Mouse (Mus musculus) neural tube, embryonic 11.5 days (tissue): ENCODE measurements around the gene Psip1. TPM values are rescaled to one million over a fixed set of nuclear protein-coding genes. Genes with fewer than 3 reads are reported as not detected.

Source experiments
- ATAC-seq: fragments of 200-750 bp; cut with Nextera tagmentation; 2 replicates; pipeline ENCODE4 v1.8.0; 2017; ENCODE audit warnings: moderate number of reproducible peaks, mild to moderate bottlenecking, moderate TSS enrichment, moderate library complexity; ENCODE audit not compliant: insufficient read depth, low FRiP score, low TSS enrichment
- DNase-seq: peaks from one replicate; pipeline ENCODE4 v3.0.0-alpha.2; 2015; ENCODE audit warnings: low spot score
- H3K27ac ChIP-seq: fragments of 300-500 bp; sonication (generic); 2 replicates; pipeline ENCODE4 v1.5.1; 2014; ENCODE audit warnings: low read depth, mild to moderate bottlenecking, low read length
- H3K27me3 ChIP-seq: fragments of 300-500 bp; sonication (generic); 2 replicates; pipeline ENCODE4 v1.6.1; 2014; ENCODE audit warnings: mild to moderate bottlenecking, low read length, mixed read lengths; ENCODE audit not compliant: control insufficient read depth, insufficient read depth
- H3K36me3 ChIP-seq: fragments of 300-500 bp; sonication (generic); 2 replicates; pipeline ENCODE4 v1.6.1; 2014; ENCODE audit warnings: mild to moderate bottlenecking, low read length, moderate library complexity, mixed read lengths; ENCODE audit not compliant: control insufficient read depth, insufficient read depth
- H3K4me1 ChIP-seq: fragments of 300-500 bp; sonication (generic); 2 replicates; pipeline ENCODE4 v1.6.1; 2014; ENCODE audit warnings: low read length, mixed read lengths; ENCODE audit not compliant: control insufficient read depth, insufficient read depth
- H3K4me2 ChIP-seq: fragments of 300-500 bp; sonication (generic); 2 replicates; pipeline ENCODE4 v1.6.1; 2014; ENCODE audit warnings: low read depth, mild to moderate bottlenecking, moderate library complexity
- H3K4me3 ChIP-seq: fragments of 300-500 bp; sonication (generic); 2 replicates; pipeline ENCODE4 v1.5.1; 2014; ENCODE audit warnings: low read depth, low read length
- H3K9ac ChIP-seq: fragments of 300-500 bp; sonication (generic); 2 replicates; pipeline ENCODE4 v1.6.1; 2014; ENCODE audit warnings: mild to moderate bottlenecking, low read length
- H3K9me3 ChIP-seq: fragments of 300-500 bp; sonication (generic); 2 replicates; pipeline ENCODE4 v1.6.1; 2016; ENCODE audit warnings: low read length; ENCODE audit not compliant: control insufficient read depth
- WGBS: fragments of 180-500 bp; shearing (Covaris S2); extraction: QIAGEN DNeasy Blood & Tissue Kit; methylation state at CpG from one replicate; pipeline ENCODE4 v1.1.7; 2014; 5-methylcytosine and 5-hydroxymethylcytosine counted together
- polyA plus RNA-seq: library from polyadenylated mRNA; unstranded; fragments of >200 nt; fragmentation: Nextera tagmentation; extraction: Ambion mirVana; gene quantifications from 2 replicates; pipeline ENCODE4 v1.2.1, GENCODE M21; 2014

Gene Psip1
- polyA plus RNA-seq, 1 experiment from 2014 or later, result 360 TPM

DNA sequence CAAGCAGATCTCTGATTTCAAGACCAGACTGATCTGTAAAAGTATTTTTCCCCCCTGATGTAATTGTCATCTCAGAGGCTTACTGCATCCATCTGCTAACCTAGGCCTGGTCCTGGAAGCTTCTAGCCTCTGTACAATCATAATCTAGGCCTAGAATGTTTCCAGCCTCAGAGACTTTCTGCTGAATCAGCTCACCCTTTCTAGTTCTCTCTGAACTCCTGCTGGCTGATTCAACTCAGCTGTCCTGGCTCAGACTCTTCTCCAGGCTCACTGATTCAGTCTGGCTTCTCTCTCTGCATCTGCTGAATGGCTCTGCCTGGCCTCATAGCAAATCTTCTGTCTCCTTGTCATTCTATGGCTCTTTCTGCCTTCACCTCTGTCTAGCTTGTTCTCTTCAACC lies 48.1 kb downstream of the Psip1 start:
- Histone ChIP-seq H3K27me3 (no peaks in the 10 kb centered on the region), H3K27ac (no peak overlapping the region), H3K36me3 (peaks cover 19% of the 10 kb centered on the region), H3K4me3 (no peak overlapping the region), H3K9me3 (no peaks in the 10 kb centered on the region), H3K4me2 (no peak overlapping the region), H3K4me1 (no peaks in the 10 kb centered on the region), H3K9ac (no peak overlapping the region)
- no peak for DNase-seq
- no peak for ATAC-seq

DNA sequence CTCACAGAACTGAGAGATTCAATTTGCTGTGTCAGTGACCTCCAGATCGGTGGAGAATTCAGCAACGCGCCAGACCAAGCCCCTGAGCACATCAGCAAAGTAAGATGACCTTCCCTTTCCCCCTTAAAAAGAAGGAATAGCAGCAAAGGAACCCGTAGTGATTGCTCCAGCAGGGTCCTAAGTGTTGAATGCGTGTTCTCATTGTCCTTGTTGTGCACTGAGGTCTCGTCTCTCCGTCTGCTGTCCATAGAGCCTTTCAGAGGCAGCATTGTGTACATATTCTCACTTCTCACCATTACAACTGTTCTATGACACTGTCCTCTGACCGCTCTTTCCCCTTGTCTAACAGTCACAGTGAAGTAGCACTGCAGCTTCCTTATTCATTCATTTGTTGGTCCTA lies 49.9 kb downstream of the Psip1 start:
- H3K4me1 ChIP-seq, result no peaks in the 10 kb centered on the region
- H3K4me2 ChIP-seq, result no peak overlapping the region
- 96% methylated on average over 8 of the region's 8 CpGs for WGBS
- ATAC-seq, result no peak
- no peak overlapping the region for H3K4me3 ChIP-seq
- no peaks in the 10 kb centered on the region for H3K27me3 ChIP-seq
- H3K36me3 ChIP-seq, result peaks cover 16% of the 10 kb centered on the region
- no peak for DNase-seq
- H3K9me3 ChIP-seq, result no peaks in the 10 kb centered on the region
- H3K9ac ChIP-seq, result no peak overlapping the region
- H3K27ac ChIP-seq, result no peak overlapping the region

DNA sequence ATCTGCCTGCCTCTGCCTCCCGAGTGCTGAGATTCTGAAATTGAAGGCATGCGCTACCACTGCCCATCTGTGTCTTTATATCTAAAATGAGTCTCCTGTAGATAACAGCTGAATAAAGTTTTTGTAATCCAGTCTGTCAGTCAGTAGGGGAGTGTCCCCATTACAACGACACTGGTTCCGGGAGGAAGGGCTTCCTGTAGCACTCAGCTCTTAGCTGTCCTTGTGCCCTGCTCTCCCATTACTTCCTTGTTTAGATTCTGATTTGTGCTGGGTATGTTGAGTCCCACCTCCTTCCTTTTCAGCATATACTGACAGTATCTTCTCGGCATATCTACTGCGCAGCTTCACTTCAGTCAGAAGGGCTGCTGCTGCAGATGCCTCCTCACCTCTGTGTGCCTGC lies 53.4 kb downstream of the Psip1 start:
- Histone ChIP-seq H3K36me3 (peaks cover 19% of the 10 kb centered on the region), H3K9ac (no peak overlapping the region), H3K4me2 (no peak overlapping the region), H3K4me3 (no peak overlapping the region), H3K9me3 (no peaks in the 10 kb centered on the region), H3K4me1 (no peaks in the 10 kb centered on the region), H3K27ac (no peak overlapping the region), H3K27me3 (no peaks in the 10 kb centered on the region)
- DNase-seq (no peak), ATAC-seq (no peak)
- WGBS, result 97% methylated on average over 6 of the region's 6 CpGs

DNA sequence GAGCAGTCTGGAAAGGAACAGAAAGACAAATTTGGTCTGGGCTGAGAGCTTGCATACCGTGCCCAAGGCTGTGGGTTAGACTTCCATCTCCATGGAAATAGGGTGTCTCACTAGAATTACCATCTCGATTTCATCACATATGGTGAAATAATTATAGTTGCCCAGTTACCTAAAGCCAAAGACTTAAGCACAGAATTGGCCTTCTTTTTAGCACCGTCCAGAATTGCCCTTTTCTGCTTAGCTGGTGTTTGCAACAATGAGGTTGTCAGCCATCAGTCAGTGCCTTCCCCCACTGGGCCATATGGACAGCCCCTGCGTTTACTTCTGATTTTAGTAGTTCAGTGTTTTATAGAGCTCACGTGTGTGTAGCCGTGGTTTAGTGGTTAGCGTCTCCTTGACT lies 54.3 kb downstream of the Psip1 start:
- Histone ChIP-seq H3K4me2 (no peak overlapping the region), H3K9me3 (no peaks in the 10 kb centered on the region), H3K4me1 (no peaks in the 10 kb centered on the region), H3K9ac (no peak overlapping the region), H3K27ac (no peak overlapping the region), H3K36me3 (peaks cover 17% of the 10 kb centered on the region), H3K4me3 (no peak overlapping the region), H3K27me3 (no peaks in the 10 kb centered on the region)
- DNase-seq (no peak), ATAC-seq (no peak)
- 82% methylated on average over 7 of the region's 7 CpGs for WGBS

DNA sequence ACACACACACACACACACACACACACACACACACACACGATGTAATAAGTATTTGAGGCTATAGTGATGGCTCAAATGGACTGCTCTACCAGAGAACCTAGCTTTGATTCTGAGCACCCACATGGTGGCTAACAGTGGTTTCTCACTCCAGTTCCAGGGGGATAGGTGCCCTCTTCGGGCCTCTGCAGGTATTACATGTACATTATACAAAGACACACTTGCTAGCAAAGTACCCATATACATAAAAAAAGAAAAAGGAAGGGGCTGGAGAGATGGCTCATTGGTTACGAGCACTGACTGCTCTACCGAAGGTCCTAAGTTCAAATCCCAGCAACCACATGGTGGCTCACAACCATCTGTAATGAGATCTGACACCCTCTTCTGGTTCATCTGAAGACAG lies 57.4 kb downstream of the Psip1 start:
- DNase-seq (no peak), ATAC-seq (no peak)
- H3K4me3 ChIP-seq, result no peak overlapping the region
- H3K36me3 ChIP-seq, result peaks cover 12% of the 10 kb centered on the region
- 87% methylated on average over 4 of the region's 4 CpGs for WGBS
- no peaks in the 10 kb centered on the region for H3K9me3 ChIP-seq
- H3K27me3 ChIP-seq, result no peaks in the 10 kb centered on the region
- no peak overlapping the region for H3K9ac ChIP-seq
- no peak overlapping the region for H3K4me2 ChIP-seq
- H3K27ac ChIP-seq, result no peak overlapping the region
- no peaks in the 10 kb centered on the region for H3K4me1 ChIP-seq

DNA sequence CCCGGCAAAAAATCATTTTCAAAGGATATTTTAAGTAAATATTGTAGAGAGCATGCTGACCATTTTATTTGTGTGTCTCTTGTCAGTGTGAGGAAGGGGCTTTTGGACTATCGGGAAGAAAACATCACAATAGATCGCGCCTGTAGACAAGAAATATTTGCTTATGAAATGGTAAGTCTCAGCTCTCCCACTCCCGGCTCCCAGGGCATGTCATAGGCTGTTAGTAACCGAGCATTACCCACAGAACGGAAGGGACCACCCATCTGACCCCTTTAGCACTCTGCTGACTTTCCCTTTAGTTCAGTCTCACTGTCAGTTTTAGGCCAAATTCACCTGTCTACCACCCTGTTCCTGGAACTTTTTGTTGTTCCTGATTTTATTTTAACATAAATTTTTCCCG lies 58.6 kb downstream of the Psip1 start:
- Histone ChIP-seq H3K27ac (no peak overlapping the region), H3K9ac (no peak overlapping the region), H3K4me1 (no peaks in the 10 kb centered on the region), H3K27me3 (no peaks in the 10 kb centered on the region), H3K9me3 (no peaks in the 10 kb centered on the region), H3K36me3 (peaks cover 12% of the 10 kb centered on the region), H3K4me3 (no peak overlapping the region), H3K4me2 (no peak overlapping the region)
- WGBS, result 97% methylated on average over 8 of the region's 8 CpGs
- ATAC-seq, result no peak
- no peak for DNase-seq

DNA sequence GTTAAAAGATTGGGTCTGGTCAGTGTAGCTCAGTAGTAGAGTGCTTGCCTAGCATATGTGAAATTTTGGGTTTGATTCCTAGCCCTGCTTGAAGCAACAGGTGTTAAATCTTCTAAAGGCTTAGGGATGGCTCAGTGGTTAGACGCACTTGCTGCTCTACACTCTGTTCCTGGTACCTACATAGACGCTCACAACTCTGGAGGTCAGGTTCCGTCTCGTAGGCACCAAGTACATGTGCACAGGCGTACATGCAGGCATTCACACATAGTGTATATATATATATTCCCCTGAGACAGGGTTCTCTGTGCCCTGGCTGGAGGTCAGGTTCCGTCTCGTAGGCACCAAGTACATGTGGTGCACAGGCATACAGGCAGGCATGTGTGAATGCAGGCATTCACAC lies 59.1 kb downstream of the Psip1 start:
- no peak overlapping the region for H3K4me2 ChIP-seq
- no peaks in the 10 kb centered on the region for H3K27me3 ChIP-seq
- no peaks in the 10 kb centered on the region for H3K9me3 ChIP-seq
- no peak overlapping the region for H3K27ac ChIP-seq
- 97% methylated on average over 7 of the region's 7 CpGs for whole genome bisulfite sequencing
- ATAC-seq (no peak), DNase-seq (no peak)
- peaks cover 12% of the 10 kb centered on the region for H3K36me3 ChIP-seq
- no peak overlapping the region for H3K9ac ChIP-seq
- H3K4me3 ChIP-seq, result no peak overlapping the region
- no peaks in the 10 kb centered on the region for H3K4me1 ChIP-seq

DNA sequence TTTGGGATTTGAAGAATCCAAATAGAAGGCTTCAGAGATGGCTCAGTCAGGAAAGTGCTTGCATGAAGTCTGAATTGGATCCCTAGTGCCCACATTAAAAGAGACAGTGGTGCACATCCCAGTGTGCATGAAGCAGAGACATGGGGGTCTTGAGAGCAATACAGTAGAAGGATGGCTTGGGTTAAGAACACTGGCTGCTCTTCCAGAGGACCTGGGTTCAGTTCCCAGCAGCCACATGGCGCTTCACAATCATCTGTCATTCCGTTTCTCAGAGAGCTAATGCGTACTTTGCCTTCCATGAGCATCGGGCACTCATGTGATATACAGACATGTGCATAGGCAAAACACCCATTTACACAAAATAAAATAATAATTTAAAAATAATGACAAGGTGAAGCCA lies 61.1 kb downstream of the Psip1 start:
- H3K27ac ChIP-seq, result no peak overlapping the region
- DNase-seq (no peak), ATAC-seq (no peak)
- H3K4me1 ChIP-seq, result no peaks in the 10 kb centered on the region
- 97% methylated on average over 4 of the region's 4 CpGs for WGBS
- H3K27me3 ChIP-seq, result no peaks in the 10 kb centered on the region
- H3K9me3 ChIP-seq, result no peaks in the 10 kb centered on the region
- no peak overlapping the region for H3K9ac ChIP-seq
- no peak overlapping the region for H3K4me2 ChIP-seq
- no peak overlapping the region for H3K4me3 ChIP-seq
- H3K36me3 ChIP-seq, result peaks cover 10% of the 10 kb centered on the region

DNA sequence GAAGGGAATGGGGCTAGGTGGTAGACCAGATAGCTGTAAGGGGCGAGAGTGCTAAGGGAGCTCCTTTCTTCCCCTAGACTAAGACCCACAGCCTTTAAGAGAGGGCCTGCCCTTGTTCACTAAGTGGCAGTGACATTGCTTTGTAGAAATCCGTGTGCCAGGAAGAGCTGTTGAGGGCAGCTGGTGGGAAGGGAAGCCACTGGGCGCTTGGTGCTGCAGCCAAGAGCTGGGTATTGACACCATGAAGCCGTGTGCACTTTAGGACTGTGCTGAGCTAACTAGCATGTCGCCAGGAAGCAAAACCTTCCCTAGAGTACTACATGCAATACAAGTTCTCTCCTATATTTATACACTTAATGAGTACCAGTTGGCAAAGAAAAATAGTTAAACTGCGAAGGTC lies 62.6 kb downstream of the Psip1 start:
- Histone ChIP-seq H3K36me3 (peaks cover 6% of the 10 kb centered on the region), H3K27ac (no peak overlapping the region)

More for the DNA sequence above, 62.6 kb downstream of the Psip1 start:
- Histone ChIP-seq H3K4me2 (no peak overlapping the region), H3K27me3 (no peaks in the 10 kb centered on the region), H3K9me3 (no peaks in the 10 kb centered on the region), H3K4me1 (0 out of 2 replicates have a peak, but pooled peaks cover 4% of the 10 kb centered on the region), H3K9ac (no peak overlapping the region), H3K4me3 (no peak overlapping the region)
- DNase-seq (no peak), ATAC-seq (no peak)
- 98% methylated on average over 6 of the region's 6 CpGs for WGBS
